Mouse (Mus musculus) MEL (cell line): ENCODE results near the gene Ciz1. TPM values are rescaled to one million over a fixed set of nuclear protein-coding genes. Genes with fewer than 3 reads are reported as not detected.

Source experiments
- DNase-seq: peaks from one replicate; pipeline ENCODE4 v3.0.0; 2011; ENCODE audit warnings: low read depth, low spot score
- H3K27ac ChIP-seq: 2 replicates; pipeline ENCODE4 v1.5.1; 2012; ENCODE audit warnings: low read depth, mild to moderate bottlenecking, control low read depth, low read length, moderate library complexity; ENCODE audit not compliant: control insufficient read depth
- H3K27me3 ChIP-seq, 2 experiments: fragments of 150-350 bp in 1 of 2; sonication (generic) in 1 of 2; 2 replicates each; pipeline ENCODE4 v1.6.1; 2012; ENCODE audit warnings: low read length in 2 of 2, mild to moderate bottlenecking in 2 of 2, improper control_type of control experiment in 1 of 2, moderate library complexity in 1 of 2; ENCODE audit not compliant: insufficient read depth in 2 of 2, control insufficient read depth in 1 of 2
- H3K36me3 ChIP-seq, 2 experiments: 2 replicates each; pipeline ENCODE4 v1.6.1; 2012 to 2014; ENCODE audit warnings: low read length in 2 of 2, improper control_type of control experiment in 1 of 2, inconsistent platforms in 1 of 2, mild to moderate bottlenecking in 1 of 2; ENCODE audit not compliant: insufficient read depth in 2 of 2, control insufficient read depth in 1 of 2
- H3K4me1 ChIP-seq, 2 experiments: fragments of 150-350 bp in 1 of 2; sonication (generic) in 1 of 2; 2 replicates each; pipeline ENCODE4 v1.6.1; 2012; ENCODE audit warnings: low read length in 2 of 2, improper control_type of control experiment in 1 of 2, mild to moderate bottlenecking in 1 of 2; ENCODE audit not compliant: insufficient read depth in 2 of 2, control insufficient read depth in 1 of 2
- H3K4me3 ChIP-seq, 2 experiments: fragments of 150-350 bp in 1 of 2; sonication (generic) in 1 of 2; 2 replicates each; pipeline ENCODE4 v1.5.1; 2012; ENCODE audit warnings: low read depth in 2 of 2, low read length in 2 of 2, mild to moderate bottlenecking in 2 of 2, moderate library complexity in 2 of 2, control low read depth in 1 of 2, improper control_type of control experiment in 1 of 2; ENCODE audit not compliant: control insufficient read depth in 1 of 2, insufficient read depth in 1 of 2
- H3K79me2 ChIP-seq: 2 replicates; pipeline ENCODE4 v1.6.1; 2012; ENCODE audit warnings: mild to moderate bottlenecking, low read length, moderate library complexity; ENCODE audit not compliant: control insufficient read depth, poor library complexity, insufficient read depth
- H3K9ac ChIP-seq: 2 replicates; pipeline ENCODE4 v1.6.1; 2012; ENCODE audit warnings: low read depth, mild to moderate bottlenecking, control low read depth, low read length, moderate library complexity; ENCODE audit not compliant: control insufficient read depth, poor library complexity, severe bottlenecking
- H3K9me3 ChIP-seq: fragments of 150-350 bp; sonication (generic); replicated peaks from 2 replicates; pipeline ENCODE4 v1.6.1; 2012; ENCODE audit warnings: mild to moderate bottlenecking, low read length, improper control_type of control experiment, moderate library complexity; ENCODE audit not compliant: insufficient read depth
- BHLHE40 ChIP-seq: IDR thresholded peaks from 2 replicates; pipeline ENCODE4 v1.6.1; 2012; ENCODE audit warnings: low read depth, mild to moderate bottlenecking, inconsistent platforms, low read length, improper control_type of control experiment, borderline replicate concordance
- CHD2 ChIP-seq: IDR thresholded peaks from 2 replicates; pipeline ENCODE4 v1.6.1; 2011; ENCODE audit warnings: low read length, improper control_type of control experiment
- E2F4 ChIP-seq: IDR thresholded peaks from 2 replicates; pipeline ENCODE4 v1.6.1; 2011; ENCODE audit warnings: low read depth, low read length, improper control_type of control experiment, borderline replicate concordance
- ELF1 ChIP-seq: IDR thresholded peaks from 2 replicates; pipeline ENCODE4 v1.6.1; 2014; ENCODE audit warnings: low read depth, mild to moderate bottlenecking, inconsistent platforms, low read length, improper control_type of control experiment, moderate library complexity
- EP300 ChIP-seq, 2 experiments: IDR thresholded peaks; 2 replicates each; pipeline ENCODE4 v1.6.1; 2011; ENCODE audit warnings: improper control_type of control experiment in 2 of 2, low read length in 2 of 2, low read depth in 1 of 2, mild to moderate bottlenecking in 1 of 2
- ETS1 ChIP-seq: IDR thresholded peaks from 2 replicates; pipeline ENCODE4 v1.6.1; 2012; ENCODE audit warnings: low read depth, mild to moderate bottlenecking, inconsistent platforms, low read length, improper control_type of control experiment, moderate library complexity
- GABPA ChIP-seq: IDR thresholded peaks from 2 replicates; pipeline ENCODE4 v1.6.1; 2012; ENCODE audit warnings: low read depth, mild to moderate bottlenecking, inconsistent platforms, low read length, improper control_type of control experiment, moderate library complexity
- HCFC1 ChIP-seq: IDR thresholded peaks from 2 replicates; pipeline ENCODE4 v1.6.1; 2012; ENCODE audit warnings: low read depth, mild to moderate bottlenecking, inconsistent platforms, low read length, improper control_type of control experiment, moderate library complexity
- JUND ChIP-seq: IDR thresholded peaks from 2 replicates; pipeline ENCODE4 v1.6.1; 2011; ENCODE audit warnings: low read depth, mild to moderate bottlenecking, improper control_type of control experiment, low read length
- KAT2A ChIP-seq: conservative IDR thresholded peaks from 2 replicates; pipeline ENCODE4 v1.6.1; 2012; ENCODE audit warnings: low read depth, low read length, improper control_type of control experiment, inconsistent platforms
- MAX ChIP-seq: IDR thresholded peaks from 2 replicates; pipeline ENCODE4 v1.6.1; 2011; ENCODE audit warnings: low read length, improper control_type of control experiment
- MYB ChIP-seq: IDR thresholded peaks from 2 replicates; pipeline ENCODE4 v1.6.1; 2011; ENCODE audit warnings: mild to moderate bottlenecking, low read depth, low read length, improper control_type of control experiment
- NELFE ChIP-seq: IDR thresholded peaks from 2 replicates; pipeline ENCODE4 v1.6.1; 2011; ENCODE audit warnings: low read depth, low read length, improper control_type of control experiment
- NRF1 ChIP-seq: IDR thresholded peaks from 2 replicates; pipeline ENCODE4 v1.6.1; 2014; ENCODE audit warnings: low read depth, mild to moderate bottlenecking, inconsistent platforms, low read length, improper control_type of control experiment, moderate library complexity; ENCODE audit not compliant: poor library complexity, insufficient read depth, severe bottlenecking
- POLR2A ChIP-seq, 2 experiments: IDR thresholded peaks; 2 replicates each; pipeline ENCODE4 v1.6.1; 2011 to 2012; ENCODE audit warnings: low read length in 2 of 2, mild to moderate bottlenecking in 2 of 2, control low read depth in 1 of 2, improper control_type of control experiment in 1 of 2, low read depth in 1 of 2, moderate library complexity in 1 of 2; ENCODE audit not compliant: control insufficient read depth in 1 of 2, insufficient read depth in 1 of 2, poor library complexity in 1 of 2
- POLR2AphosphoS2 ChIP-seq: IDR thresholded peaks from 2 replicates; pipeline ENCODE4 v1.6.1; 2011; ENCODE audit warnings: low read length, improper control_type of control experiment
- POLR2AphosphoS5 ChIP-seq: IDR thresholded peaks from 2 replicates; pipeline ENCODE4 v1.6.1; 2012; ENCODE audit warnings: low read depth, borderline replicate concordance, mild to moderate bottlenecking, inconsistent platforms, low read length, moderate library complexity, mixed read lengths
- SIN3A ChIP-seq: IDR thresholded peaks from 2 replicates; pipeline ENCODE4 v1.6.1; 2012; ENCODE audit warnings: low read length, improper control_type of control experiment, inconsistent platforms
- TAL1 ChIP-seq: IDR thresholded peaks from 2 replicates; pipeline ENCODE4 v1.6.1; 2012; ENCODE audit warnings: mild to moderate bottlenecking, inconsistent platforms, low read length, moderate library complexity, mixed read lengths
- TBP ChIP-seq: IDR thresholded peaks from 2 replicates; pipeline ENCODE4 v1.8.0; 2011; ENCODE audit warnings: low read depth, low read length, improper control_type of control experiment
- UBTF ChIP-seq: IDR thresholded peaks from 2 replicates; pipeline ENCODE4 v1.6.1; 2012; ENCODE audit warnings: low read depth, mild to moderate bottlenecking, inconsistent platforms, low read length, improper control_type of control experiment, moderate library complexity, borderline replicate concordance; ENCODE audit not compliant: insufficient read depth
- USF2 ChIP-seq, 2 experiments: IDR thresholded peaks; 2 replicates each; pipeline ENCODE4 v1.6.1; 2011 to 2012; ENCODE audit warnings: improper control_type of control experiment in 2 of 2, low read length in 2 of 2, borderline replicate concordance in 1 of 2, inconsistent platforms in 1 of 2, low read depth in 1 of 2, mild to moderate bottlenecking in 1 of 2; ENCODE audit not compliant: insufficient read depth in 1 of 2
- ZC3H11A ChIP-seq: IDR thresholded peaks from 2 replicates; pipeline ENCODE4 v1.6.1; 2012; ENCODE audit warnings: low read depth, mild to moderate bottlenecking, inconsistent platforms, low read length, improper control_type of control experiment
- ZMIZ1 ChIP-seq: IDR thresholded peaks from 2 replicates; pipeline ENCODE4 v1.6.1; 2012; ENCODE audit warnings: low read depth, mild to moderate bottlenecking, inconsistent platforms, low read length, improper control_type of control experiment, moderate library complexity
- ZNF384 ChIP-seq: IDR thresholded peaks from 2 replicates; pipeline ENCODE4 v1.6.1; 2012; ENCODE audit warnings: low read depth, mild to moderate bottlenecking, inconsistent platforms, low read length, improper control_type of control experiment
- polyA plus RNA-seq, 2 experiments: library from polyadenylated mRNA; stranded (reverse) in 1 of 2; unstranded in 1 of 2; fragments of >175 nt in 1 of 2; fragments of >200 nt in 1 of 2; gene quantifications; 2 replicates each; pipeline versions ENCODE4 v1.2.1 to v1.2.4; 2012; ENCODE audit warnings: low replicate concordance in 2 of 2, low read depth in 1 of 2; ENCODE audit not compliant: insufficient read length in 2 of 2, insufficient read depth in 1 of 2, missing spikeins in 1 of 2
- total RNA-seq: library from RNA; depleted of rRNA; stranded (reverse); fragments of 300-350 nt; gene quantifications from 2 replicates; pipeline ENCODE4 v1.2.3, GENCODE M21; 2012

Ciz1 gene
- total and polyA plus RNA-seq, 3 experiments, result 20.7 to 99.8 TPM; not detected in 1

- H3K36me3 ChIP-seq, result peaks cover 0 to 36% of the 10 kb centered on the region in 2 experiments; a peak in 3 of 4 replicates
- no peaks in the 10 kb centered on the region for H3K9me3 ChIP-seq
- TF ChIP-seq ETS1 (no peak), ZNF384 (no peak), CHD2 (no peak), SIN3A (no peak), BHLHE40 (no peak), ZMIZ1 (no peak), ZC3H11A (no peak), POLR2A (IDR thresholded peaks at IDR 0.05; ENCODE audit: control insufficient read depth in 1 of 2, insufficient read depth in 1 of 2, low read depth in 1 of 2, low read length in 2 of 2, poor library complexity in 1 of 2) (no peak), UBTF (no peak), TBP (no peak), POLR2AphosphoS2 (no peak)
- no peak overlapping the region for H3K9ac ChIP-seq
- no peaks in the 10 kb centered on the region for H3K27me3 ChIP-seq
- peaks cover 21 to 34% of the 10 kb centered on the region in 2 experiments for H3K4me1 ChIP-seq
- H3K79me2 ChIP-seq, result peaks cover 9% of the 10 kb centered on the region; the same call in 1 of the 2 replicates
- H3K4me3 ChIP-seq, result no peak overlapping the region
- no peak overlapping the region for H3K27ac ChIP-seq
- DNase-seq, result no peak
Measured at GRCm38 (mm10) chr2:32420066-32420608, 68.0 kb downstream of the Ciz1 start.

GRCm38 (mm10) chr2:32420647-32421046 lies 68.5 kb downstream of the Ciz1 start:
- no peak overlapping the region for H3K27ac ChIP-seq
- H3K79me2 ChIP-seq, result peaks cover 9% of the 10 kb centered on the region; the same call in 1 of the 2 replicates
- H3K9ac ChIP-seq, result no peak overlapping the region
- H3K9me3 ChIP-seq, result no peaks in the 10 kb centered on the region
- no peaks in the 10 kb centered on the region for H3K27me3 ChIP-seq
- no peak for DNase-seq
- TF ChIP-seq HCFC1, result no peak
- TF ChIP-seq BHLHE40, result no peak
- no peak for TF ChIP-seq NELFE
- TF ChIP-seq E2F4, result no peak
- no peak for TF ChIP-seq MAX
- no peak for TF ChIP-seq TAL1
- no peak for TF ChIP-seq JUND
- no peak for TF ChIP-seq EP300 (IDR thresholded peaks at IDR 0.05; ENCODE audit: low read depth in 1 of 2, low read length in 2 of 2)
- no peak for TF ChIP-seq NRF1
- no peak for TF ChIP-seq USF2 (IDR thresholded peaks at IDR 0.05; ENCODE audit: borderline replicate concordance in 1 of 2, insufficient read depth in 1 of 2, low read depth in 1 of 2, low read length in 2 of 2)
- TF ChIP-seq KAT2A, result no peak
- no peak for TF ChIP-seq TBP
- no peak for TF ChIP-seq POLR2AphosphoS5
- TF ChIP-seq SIN3A, result no peak
- no peak for TF ChIP-seq ELF1
- TF ChIP-seq GABPA, result no peak
- TF ChIP-seq MYB, result no peak
- no peak for TF ChIP-seq ETS1
- peaks cover 0 to 37% of the 10 kb centered on the region in 2 experiments; a peak in 3 of 4 replicates for H3K36me3 ChIP-seq
- peaks cover 23 to 37% of the 10 kb centered on the region in 2 experiments for H3K4me1 ChIP-seq
- H3K4me3 ChIP-seq, result no peak overlapping the region
